Mouse (Mus musculus): ENCODE data around the gene B4galt4.

- no peak for TF ChIP-seq POLR2A (IDR thresholded peaks at IDR 0.05; ENCODE audit: control insufficient read depth, low read depth, low read length)
- no peak for TF ChIP-seq CTCF (IDR thresholded peaks at IDR 0.05; ENCODE audit: control insufficient read depth, insufficient read depth, insufficient replicate concordance, low read depth, low read length)
Measured at GRCm38 (mm10) chr16:38703501-38703900, 38.6 kb upstream of the B4galt4 start.
